Mouse (Mus musculus) liver, embryonic 15.5 days (tissue): ENCODE data around the gene Uqcr11. TPM values are rescaled to one million over a fixed set of nuclear protein-coding genes. Genes with fewer than 3 reads are reported as not detected.

Experiments used
- ATAC-seq: fragments of 200-750 bp; cut with Nextera tagmentation; 2 replicates; pipeline ENCODE4 v1.8.0; 2017; ENCODE audit warnings: moderate number of reproducible peaks, mild to moderate bottlenecking, moderate library complexity; ENCODE audit not compliant: insufficient read depth
- H3K27ac ChIP-seq: fragments of 300-500 bp; sonication (generic); replicated peaks from 2 replicates; pipeline ENCODE4 v1.5.1; 2015; ENCODE audit warnings: mild to moderate bottlenecking, inconsistent platforms
- H3K27me3 ChIP-seq: fragments of 300-500 bp; sonication (generic); 2 replicates; pipeline ENCODE4 v1.6.1; 2015; ENCODE audit warnings: mild to moderate bottlenecking, inconsistent platforms
- H3K36me3 ChIP-seq: fragments of 300-500 bp; sonication (generic); replicated peaks from 2 replicates; pipeline ENCODE4 v1.6.1; 2015; ENCODE audit warnings: moderate library complexity, mild to moderate bottlenecking, inconsistent platforms
- H3K4me1 ChIP-seq: fragments of 300-500 bp; sonication (generic); replicated peaks from 2 replicates; pipeline ENCODE4 v1.6.1; 2015; ENCODE audit warnings: inconsistent platforms
- H3K4me2 ChIP-seq: fragments of 300-500 bp; sonication (generic); 2 replicates; pipeline ENCODE4 v1.6.1; 2015; ENCODE audit warnings: moderate library complexity, mild to moderate bottlenecking, inconsistent platforms
- H3K4me3 ChIP-seq: fragments of 300-500 bp; sonication (generic); replicated peaks from 2 replicates; pipeline ENCODE4 v1.5.1; 2015; ENCODE audit warnings: mild to moderate bottlenecking, inconsistent platforms
- H3K9ac ChIP-seq: fragments of 300-500 bp; sonication (generic); 2 replicates; pipeline ENCODE4 v1.6.1; 2015; ENCODE audit warnings: moderate library complexity, mild to moderate bottlenecking, inconsistent platforms
- H3K9me3 ChIP-seq: fragments of 300-500 bp; sonication (generic); replicated peaks from 2 replicates; pipeline ENCODE4 v1.6.1; 2016; ENCODE audit warnings: inconsistent platforms
- WGBS: fragments of 180-500 bp; shearing (Covaris S2); methylation state at CpG from one replicate; pipeline ENCODE4 v1.1.7; 2015; ENCODE audit warnings: mixed read lengths; ENCODE audit not compliant: insufficient replicate concordance; 5-methylcytosine and 5-hydroxymethylcytosine counted together
- polyA plus RNA-seq: library from polyadenylated mRNA; unstranded; fragments of >200 nt; fragmentation: Nextera tagmentation; extraction: Ambion mirVana; gene quantifications from 2 replicates; pipeline ENCODE4 v1.2.1, GENCODE M21; 2015

Gene Uqcr11
- polyA plus RNA-seq, 1 experiment from 2014 or later: 526 TPM

GRCm38 (mm10) chr10:80387522-80387959 is 19.1 kb downstream of the Uqcr11 start, which contains the start of gene Mex3d:
Mex3d (minus strand) TSS chr10:80387659.
- WGBS: 2% methylated on average over 30 of the region's 61 CpGs
- Histone ChIP-seq H3K36me3 (peaks cover 21% of the 10 kb centered on the region), H3K27ac (peak within 1 kb of the TSS; percentile 62), H3K9ac (peak within 1 kb of the TSS; percentile 72), H3K9me3 (no peaks in the 10 kb centered on the region), H3K4me3 (peak within 1 kb of the TSS; percentile 71), H3K4me1 (peaks cover 60% of the 10 kb centered on the region), H3K27me3 (peaks cover 19% of the 10 kb centered on the region), H3K4me2 (peak within 1 kb of the TSS; percentile 99)
- ATAC-seq: peak; percentile 42; the same call in 1 of the 2 replicates

DNA sequence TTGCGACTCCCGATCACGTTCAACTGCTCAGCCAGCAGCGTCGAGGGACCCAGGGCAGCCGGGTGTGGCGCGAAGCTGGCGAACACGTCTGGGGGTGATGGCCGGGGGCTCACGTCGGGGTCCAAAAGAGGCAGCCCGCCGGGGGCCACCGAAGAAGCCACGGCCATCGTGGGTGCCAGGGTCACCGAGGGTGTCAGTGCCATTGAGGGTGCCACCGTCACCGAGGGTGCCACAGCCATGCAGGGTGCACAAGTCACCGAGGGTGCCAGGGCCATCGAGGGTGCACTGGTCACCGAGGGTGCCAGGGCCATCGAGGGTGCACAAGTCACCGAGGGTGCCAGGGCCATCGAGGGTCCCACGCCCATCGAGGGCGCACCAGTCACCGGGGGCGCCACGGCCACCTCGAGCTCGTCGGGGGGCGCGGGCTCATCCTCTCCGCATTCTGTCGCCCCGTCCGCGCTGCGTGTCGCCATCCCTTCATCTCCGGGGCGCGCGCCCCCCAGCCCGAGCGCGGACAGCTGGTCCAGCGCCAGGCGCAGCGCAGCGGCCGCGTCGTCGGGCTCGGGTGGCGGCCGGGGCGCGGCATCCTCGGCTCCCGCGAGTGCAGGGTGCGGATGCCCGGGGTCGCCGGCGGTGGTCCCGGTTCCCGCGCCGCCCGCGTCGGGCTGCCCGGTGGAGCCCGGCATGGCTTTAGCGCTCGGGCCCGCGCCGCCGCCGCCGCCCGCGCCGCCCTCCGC is 19.7 kb downstream of the Uqcr11 start:
- Histone ChIP-seq H3K9me3 (no peaks in the 10 kb centered on the region), H3K4me3 (peak overlapping the region; percentile 71), H3K36me3 (peaks cover 21% of the 10 kb centered on the region), H3K27me3 (peaks cover 19% of the 10 kb centered on the region), H3K9ac (peak overlapping the region; percentile 72), H3K27ac (peak overlapping the region; percentile 48; the same call in 1 of the 2 replicates), H3K4me2 (peak overlapping the region; percentile 99), H3K4me1 (peaks cover 60% of the 10 kb centered on the region)
- 1% methylated on average over 67 of the region's 94 CpGs for WGBS
- ATAC-seq: 0 out of 2 replicates have a peak, but pooled peaks have one; percentile 5

- H3K4me3 ChIP-seq: peak overlapping the region; percentile 71
- H3K4me2 ChIP-seq: peak overlapping the region; percentile 99
- H3K27ac ChIP-seq: no peak overlapping the region
- peaks cover 60% of the 10 kb centered on the region for H3K4me1 ChIP-seq
- peaks cover 19% of the 10 kb centered on the region for H3K27me3 ChIP-seq
- no peaks in the 10 kb centered on the region for H3K9me3 ChIP-seq
- WGBS: 15% methylated on average over 34 of the region's 34 CpGs
- H3K9ac ChIP-seq: peak overlapping the region; percentile 72
- no peak for ATAC-seq
- H3K36me3 ChIP-seq: peaks cover 21% of the 10 kb centered on the region
These were observed 20.6 kb downstream of the Uqcr11 start for GRCm38 (mm10) chr10:80385811-80386734.

- Histone ChIP-seq H3K4me1 (peaks cover 60% of the 10 kb centered on the region), H3K27me3 (peaks cover 19% of the 10 kb centered on the region), H3K4me2 (peak overlapping the region; percentile 99), H3K9ac (0 out of 2 replicates have a peak overlapping the region, but pooled peaks have one; percentile 72), H3K36me3 (peaks cover 21% of the 10 kb centered on the region), H3K4me3 (peak overlapping the region; percentile 71), H3K9me3 (no peaks in the 10 kb centered on the region), H3K27ac (peak overlapping the region; percentile 79)
- WGBS: 48% methylated on average over 7 of the region's 7 CpGs
- no peak for ATAC-seq
These were observed 21.3 kb downstream of the Uqcr11 start for GRCm38 (mm10) chr10:80385310-80385709.

- ATAC-seq: peak; percentile 57
- Histone ChIP-seq H3K9me3 (no peaks in the 10 kb centered on the region), H3K27ac (peak overlapping the region; percentile 79), H3K4me1 (peaks cover 60% of the 10 kb centered on the region), H3K27me3 (peaks cover 19% of the 10 kb centered on the region), H3K4me3 (peak overlapping the region; percentile 71), H3K9ac (no peak overlapping the region), H3K4me2 (peak overlapping the region; percentile 99), H3K36me3 (peaks cover 21% of the 10 kb centered on the region)
- 27% methylated on average over 7 of the region's 7 CpGs for WGBS
These were observed 21.9 kb downstream of the Uqcr11 start for GRCm38 (mm10) chr10:80384709-80385108.

- Histone ChIP-seq H3K4me1 (peaks cover 58% of the 10 kb centered on the region), H3K4me3 (no peak overlapping the region), H3K9ac (no peak overlapping the region), H3K4me2 (peak overlapping the region; percentile 99), H3K9me3 (no peaks in the 10 kb centered on the region), H3K36me3 (peaks cover 21% of the 10 kb centered on the region), H3K27me3 (peaks cover 19% of the 10 kb centered on the region), H3K27ac (peak overlapping the region; percentile 79; the same call in 1 of the 2 replicates)
- ATAC-seq: no peak
- 73% methylated on average over 4 of the region's 4 CpGs for WGBS
These were observed 22.5 kb downstream of the Uqcr11 start for GRCm38 (mm10) chr10:80384115-80384639.

DNA sequence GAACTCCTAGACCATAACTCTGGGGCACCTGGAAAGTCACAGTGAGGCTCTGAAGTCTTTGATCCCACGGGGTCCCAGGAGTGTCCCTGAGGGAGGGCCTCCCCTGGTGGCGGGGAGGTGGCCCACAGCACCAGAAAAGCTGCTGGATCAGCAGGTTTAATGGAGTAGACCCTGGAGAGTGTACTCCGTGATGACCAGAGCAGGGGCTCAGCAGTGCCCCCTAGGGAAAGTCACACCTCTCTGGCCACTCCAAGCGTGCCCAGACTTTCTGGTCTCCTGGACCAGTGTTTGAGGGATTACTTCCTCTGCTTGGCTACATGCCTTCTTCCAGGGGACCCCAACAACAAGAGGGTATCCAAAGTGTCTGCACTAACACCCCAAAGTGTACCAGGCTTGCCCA is 23.2 kb downstream of the Uqcr11 start:
- no peak overlapping the region for H3K27ac ChIP-seq
- no peak overlapping the region for H3K4me2 ChIP-seq
- H3K4me3 ChIP-seq: no peak overlapping the region
- peaks cover 52% of the 10 kb centered on the region for H3K4me1 ChIP-seq
- H3K9me3 ChIP-seq: no peaks in the 10 kb centered on the region
- peaks cover 21% of the 10 kb centered on the region for H3K36me3 ChIP-seq
- WGBS: 65% methylated on average over 4 of the region's 4 CpGs
- no peak overlapping the region for H3K9ac ChIP-seq
- ATAC-seq: no peak
- peaks cover 19% of the 10 kb centered on the region for H3K27me3 ChIP-seq

GRCm38 (mm10) chr10:80382641-80383365 is 23.8 kb downstream of the Uqcr11 start:
- no peak overlapping the region for H3K4me2 ChIP-seq
- peaks cover 21% of the 10 kb centered on the region for H3K36me3 ChIP-seq
- no peak overlapping the region for H3K27ac ChIP-seq
- peaks cover 48% of the 10 kb centered on the region for H3K4me1 ChIP-seq
- 82% methylated on average over 7 of the region's 7 CpGs for WGBS
- H3K27me3 ChIP-seq: peaks cover 19% of the 10 kb centered on the region
- no peaks in the 10 kb centered on the region for H3K9me3 ChIP-seq
- ATAC-seq: no peak
- H3K9ac ChIP-seq: no peak overlapping the region
- H3K4me3 ChIP-seq: no peak overlapping the region

DNA sequence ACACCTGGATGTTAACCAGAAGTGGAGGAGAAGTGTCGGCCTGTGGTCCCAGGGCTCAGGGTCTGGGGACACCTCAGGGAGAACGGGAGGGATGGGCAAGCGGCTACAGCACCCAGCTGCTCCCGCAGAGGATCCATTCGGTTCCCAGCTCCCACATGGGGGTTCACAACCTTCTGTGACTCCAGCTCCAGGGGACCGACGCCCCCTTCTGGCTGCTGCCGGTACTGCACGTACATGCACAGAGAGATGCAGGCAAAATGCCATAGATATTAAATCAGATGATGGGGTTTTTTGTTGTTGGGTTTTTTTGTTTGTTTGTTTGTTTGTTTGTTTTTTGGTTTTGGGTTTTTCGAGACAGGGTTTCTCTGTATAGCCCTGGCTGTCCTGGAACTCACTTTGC is 28.9 kb downstream of the Uqcr11 start:
- H3K9ac ChIP-seq: no peak overlapping the region
- no peak for ATAC-seq
- peaks cover 7% of the 10 kb centered on the region for H3K27me3 ChIP-seq
- peaks cover 21% of the 10 kb centered on the region for H3K36me3 ChIP-seq
- H3K4me1 ChIP-seq: peaks cover 4% of the 10 kb centered on the region; the same call in 1 of the 2 replicates
- no peak overlapping the region for H3K27ac ChIP-seq
- H3K4me3 ChIP-seq: no peak overlapping the region
- 46% methylated on average over 10 of the region's 10 CpGs for WGBS
- H3K4me2 ChIP-seq: no peak overlapping the region
- H3K9me3 ChIP-seq: no peaks in the 10 kb centered on the region

GRCm38 (mm10) chr10:80376160-80376559 is 30.5 kb downstream of the Uqcr11 start:
- Histone ChIP-seq H3K9ac (no peak overlapping the region), H3K4me1 (peaks cover 10% of the 10 kb centered on the region; the same call in 1 of the 2 replicates), H3K27ac (no peak overlapping the region), H3K4me2 (no peak overlapping the region), H3K9me3 (no peaks in the 10 kb centered on the region), H3K27me3 (peaks cover 20% of the 10 kb centered on the region), H3K4me3 (no peak overlapping the region), H3K36me3 (peaks cover 6% of the 10 kb centered on the region; the same call in 1 of the 2 replicates)
- peak; percentile 36; the same call in 1 of the 2 replicates for ATAC-seq
- WGBS: 2% methylated on average over 7 of the region's 7 CpGs
